Mouse (Mus musculus) left cerebral cortex, postnatal 4 days (tissue): Measurements from ENCODE around the gene Gm8220. TPM values are rescaled to one million over a fixed set of nuclear protein-coding genes. Genes with fewer than 3 reads are reported as not detected.
"Not testable (repeated sequence)": the region's sequence is repeated elsewhere in the genome, so short reads cannot be mapped to it uniquely, and the experiment has no call there.

Source experiments
- DNase-seq: peaks from one replicate; pipeline ENCODE4 v3.0.0-alpha.2; 2022
- intact Hi-C: fragments of 180-260 bp; cut with DNase I; formaldehyde crosslinking; loops from one replicate; pipeline ENCODE4 v1.15.1; 2025
- total RNA-seq, 2 experiments: library from RNA; stranded (reverse); gene quantifications; 2 replicates each; pipeline ENCODE4 v1.2.3; 2021

The Gm8220 gene
- total RNA-seq = not detected

GRCm38 (mm10) chr14:44285280-44285679 lies at the start of gene Gm8220:
Gene Gm8220, plus strand, starts transcription at chr14:44285580.
- intact Hi-C loops, DNase-seq: not testable (repeated sequence)

DNA sequence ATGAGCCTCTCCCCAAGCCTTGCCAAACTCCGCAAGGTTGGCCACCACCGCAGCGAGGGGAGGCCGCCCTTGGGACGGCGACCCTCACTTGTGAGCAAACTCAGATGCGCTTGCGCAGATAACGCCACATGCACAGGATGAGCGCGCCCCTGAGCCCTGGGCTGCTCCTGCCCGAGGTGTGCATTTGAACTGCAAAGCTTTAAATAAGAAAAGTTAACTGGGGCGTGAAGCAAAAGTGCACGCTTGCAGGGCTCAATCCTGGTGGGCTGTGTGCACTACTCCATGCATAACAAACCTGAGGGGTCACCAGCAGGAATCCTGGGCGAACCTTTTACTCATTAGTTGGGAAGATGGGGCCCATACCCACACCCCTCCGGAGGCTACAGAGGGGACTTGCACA lies 37.3 kb upstream of the Gm8220 start:
- intact Hi-C loops = no loop called here
- no peak for DNase-seq

GRCm38 (mm10) chr14:44312049-44312448 lies 26.7 kb downstream of the Gm8220 start:
- DNase-seq, intact Hi-C loops: not testable (repeated sequence)

DNA sequence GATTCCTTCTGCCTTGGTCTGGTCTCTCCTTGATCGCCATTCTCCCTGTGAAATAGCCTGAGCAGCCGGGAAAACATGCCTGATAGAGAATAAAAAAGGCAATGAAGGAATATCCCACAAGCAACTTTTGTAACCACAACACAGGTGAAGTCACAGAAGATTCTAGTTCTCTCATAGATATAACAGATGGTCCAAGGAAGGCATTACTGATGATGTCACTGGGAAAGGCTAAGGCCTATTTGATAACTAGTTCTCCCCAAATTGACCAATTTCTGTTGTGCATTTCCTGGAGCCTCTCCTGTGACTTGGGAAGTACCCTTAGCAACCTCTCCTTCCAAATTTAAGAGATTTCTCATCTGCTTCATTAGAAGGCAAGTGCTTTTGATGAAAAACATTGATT lies 53.1 kb downstream of the Gm8220 start, which contains the start of gene Gm5930:
TSS of gene Gm5930 (minus strand) at position 101 of the 400 bp plus-strand sequence.
- DNase-seq, intact Hi-C loops: not testable (repeated sequence)

Other genes starting within 250 kb of the Gm8220 start
- gene Ear2, start 182.9 kb upstream of the Gm8220 start, total RNA-seq = under 1 TPM in 1 of 2 experiments, not detected in 1; 0.76 TPM
- not detected for gene Gm3327, start 161.7 kb upstream of the Gm8220 start, total RNA-seq
- not detected for gene Gm8212, start 87.9 kb upstream of the Gm8220 start, total RNA-seq
- gene 4930503E14Rik, start 72.3 kb upstream of the Gm8220 start, total RNA-seq = not detected
- gene Gm5930, start 53.0 kb downstream of the Gm8220 start, total RNA-seq = not detected
- not detected for gene Gm8229, start 79.8 kb downstream of the Gm8220 start, total RNA-seq
- gene Gm3371, start 125.1 kb downstream of the Gm8220 start, total RNA-seq = not detected
- gene Gm8232, start 148.1 kb downstream of the Gm8220 start, total RNA-seq = not detected
- not detected for gene BC061237, start 206.9 kb downstream of the Gm8220 start, total RNA-seq
- gene Gm17093, start 232.7 kb downstream of the Gm8220 start, total RNA-seq = not detected